Mouse (Mus musculus): ENCODE measurements around the gene Immp2l. TPM values are rescaled to one million over a fixed set of nuclear protein-coding genes. Genes with fewer than 3 reads are reported as not detected.
A peak's percentile ranks its signal among the peaks of the same experiment; 100 is the strongest.

Gene Immp2l
- total and polyA plus RNA-seq, 3 experiments: 0.50 to 31.4 (median 7.9) TPM

GRCm38 (mm10) chr12:41510588-41510987 is 486.7 kb downstream of the Immp2l start:
- DNase-seq (ENCODE audit: low spot score) (no peak), ATAC-seq (ENCODE audit: extremely low read depth, insufficient number of reproducible peaks, low FRiP score, poor library complexity, severe bottlenecking) (no peak)
- Histone ChIP-seq H3K9me3 (replicated peaks) (no peaks in the 10 kb centered on the region), H3K4me3 (ENCODE audit: low read depth, low read length) (no peak overlapping the region), H3K4me1 (ENCODE audit: insufficient read depth, low read depth, low read length) (no peaks in the 10 kb centered on the region), H3K36me3 (replicated peaks) (no peaks in the 10 kb centered on the region), H3K27me3 (ENCODE audit: insufficient read depth, low read length) (no peaks in the 10 kb centered on the region)
- TF ChIP-seq CTCF (IDR thresholded peaks at IDR 0.05; ENCODE audit: low read depth, low read length): no peak

- Histone ChIP-seq H3K4me3 (ENCODE audit: low read depth, low read length) (no peak overlapping the region), H3K4me1 (ENCODE audit: insufficient read depth, low read depth, low read length) (no peaks in the 10 kb centered on the region), H3K36me3 (replicated peaks) (no peaks in the 10 kb centered on the region), H3K27me3 (ENCODE audit: insufficient read depth, low read length) (no peaks in the 10 kb centered on the region), H3K9me3 (replicated peaks) (no peaks in the 10 kb centered on the region)
- no peak for TF ChIP-seq GATA1 (IDR thresholded peaks at IDR 0.05; ENCODE audit: borderline replicate concordance, low read length)
- no peak for DNase-seq (ENCODE audit: low spot score)
- no peak for ATAC-seq (ENCODE audit: extremely low read depth, insufficient number of reproducible peaks, low FRiP score, poor library complexity, severe bottlenecking)
Measured at GRCm38 (mm10) chr12:41518897-41519296, 495.0 kb downstream of the Immp2l start.

DNA sequence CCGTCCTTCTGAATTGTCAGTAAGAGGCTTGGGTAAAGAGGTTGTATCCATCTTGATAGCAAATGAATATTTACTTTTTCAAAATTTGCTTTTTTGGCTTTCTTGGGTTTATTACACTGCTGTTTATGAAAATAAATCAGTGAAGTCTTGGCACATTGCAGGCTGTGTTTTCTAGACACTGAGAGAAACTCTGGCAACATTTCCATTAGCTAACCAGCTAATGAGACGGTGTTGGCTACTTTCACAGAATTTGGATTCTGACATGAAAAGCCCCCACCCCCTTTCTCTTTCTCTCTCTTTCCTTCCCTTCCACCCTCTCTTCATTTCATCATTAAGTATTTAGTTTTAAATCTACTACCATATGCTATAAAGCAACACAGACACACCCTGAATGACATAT is 496.4 kb downstream of the Immp2l start:
- Histone ChIP-seq H3K36me3 (replicated peaks) (no peaks in the 10 kb centered on the region), H3K4me1 (ENCODE audit: insufficient read depth, low read depth, low read length) (no peaks in the 10 kb centered on the region), H3K4me3 (ENCODE audit: low read depth, low read length) (no peak overlapping the region), H3K9me3 (replicated peaks) (no peaks in the 10 kb centered on the region), H3K27me3 (ENCODE audit: insufficient read depth, low read length) (no peaks in the 10 kb centered on the region)
- DNase-seq (ENCODE audit: low spot score) (no peak), ATAC-seq (ENCODE audit: extremely low read depth, insufficient number of reproducible peaks, low FRiP score, poor library complexity, severe bottlenecking) (no peak)
- TF ChIP-seq GATA2 (IDR thresholded peaks at IDR 0.05; ENCODE audit: borderline replicate concordance, low read depth, low read length): no peak
- no peak for TF ChIP-seq CTCF (IDR thresholded peaks at IDR 0.05; ENCODE audit: low read depth, low read length)
- no peak for TF ChIP-seq TAL1 (conservative IDR thresholded peaks at IDR 0.05; ENCODE audit: low read depth, low read length)
- TF ChIP-seq POLR2AphosphoS5 (IDR thresholded peaks at IDR 0.05; ENCODE audit: insufficient replicate concordance, low read depth, low read length): no peak
- TF ChIP-seq GATA1 (IDR thresholded peaks at IDR 0.05; ENCODE audit: borderline replicate concordance, low read length): no peak

GRCm38 (mm10) chr12:41521671-41522070 is 497.8 kb downstream of the Immp2l start:
- ATAC-seq (ENCODE audit: extremely low read depth, insufficient number of reproducible peaks, low FRiP score, poor library complexity, severe bottlenecking) (no peak), DNase-seq (ENCODE audit: low spot score) (no peak)
- Histone ChIP-seq H3K27me3 (ENCODE audit: insufficient read depth, low read length) (no peaks in the 10 kb centered on the region), H3K4me3 (ENCODE audit: low read depth, low read length) (no peak overlapping the region), H3K36me3 (replicated peaks) (no peaks in the 10 kb centered on the region), H3K4me1 (ENCODE audit: insufficient read depth, low read depth, low read length) (no peaks in the 10 kb centered on the region), H3K9me3 (replicated peaks) (no peaks in the 10 kb centered on the region)
- no peak for TF ChIP-seq POLR2AphosphoS5 (IDR thresholded peaks at IDR 0.05; ENCODE audit: insufficient replicate concordance, low read depth, low read length)
- no peak for TF ChIP-seq GATA1 (IDR thresholded peaks at IDR 0.05; ENCODE audit: borderline replicate concordance, low read length)
- TF ChIP-seq GATA2 (IDR thresholded peaks at IDR 0.05; ENCODE audit: borderline replicate concordance, low read depth, low read length): no peak
- TF ChIP-seq CTCF (IDR thresholded peaks at IDR 0.05; ENCODE audit: low read depth, low read length): no peak
- no peak for TF ChIP-seq TAL1 (conservative IDR thresholded peaks at IDR 0.05; ENCODE audit: low read depth, low read length)

- H3K4me3 ChIP-seq (ENCODE audit: low read depth, low read length): no peak overlapping the region
- H3K4me1 ChIP-seq (ENCODE audit: insufficient read depth, low read depth, low read length): no peaks in the 10 kb centered on the region; the same call in 1 of the 2 replicates
- ATAC-seq (ENCODE audit: extremely low read depth, insufficient number of reproducible peaks, low FRiP score, poor library complexity, severe bottlenecking) (0 out of 2 replicates have a peak, but pooled peaks have one; percentile 17), DNase-seq (ENCODE audit: low spot score) (no peak)
- no peaks in the 10 kb centered on the region for H3K27me3 ChIP-seq (ENCODE audit: insufficient read depth, low read length)
- H3K9me3 ChIP-seq (replicated peaks): no peaks in the 10 kb centered on the region
- TF ChIP-seq GATA1 (IDR thresholded peaks at IDR 0.05; ENCODE audit: borderline replicate concordance, low read length): no peak
- TF ChIP-seq CTCF (IDR thresholded peaks at IDR 0.05; ENCODE audit: low read depth, low read length): no peak
- no peak for TF ChIP-seq TAL1 (conservative IDR thresholded peaks at IDR 0.05; ENCODE audit: low read depth, low read length)
- TF ChIP-seq GATA2 (IDR thresholded peaks at IDR 0.05; ENCODE audit: borderline replicate concordance, low read depth, low read length): no peak
- TF ChIP-seq POLR2AphosphoS5 (IDR thresholded peaks at IDR 0.05; ENCODE audit: insufficient replicate concordance, low read depth, low read length): no peak
- H3K36me3 ChIP-seq (replicated peaks): no peaks in the 10 kb centered on the region
Measured at GRCm38 (mm10) chr12:41526688-41527087, 502.8 kb downstream of the Immp2l start.

DNA sequence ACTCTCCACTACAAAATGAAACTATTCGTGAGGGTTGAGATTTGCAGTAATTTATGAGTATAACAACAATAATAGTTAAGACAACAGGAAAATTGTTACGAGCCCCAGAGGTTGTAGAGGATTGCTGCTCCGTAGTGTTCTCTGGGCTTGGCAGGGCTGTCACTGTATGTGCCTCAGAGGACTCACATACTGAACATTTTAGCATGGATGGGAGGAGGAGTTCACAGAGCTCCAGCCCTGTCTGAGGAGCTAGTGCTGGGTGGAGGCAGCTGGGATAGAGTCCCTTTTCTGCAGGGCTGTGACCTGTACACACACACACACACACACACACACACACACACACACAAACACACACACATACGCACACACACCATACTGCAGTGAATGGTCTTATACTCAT is 504.5 kb downstream of the Immp2l start:
- H3K4me3 ChIP-seq (ENCODE audit: low read depth, low read length): no peak overlapping the region
- H3K4me1 ChIP-seq (ENCODE audit: insufficient read depth, low read depth, low read length): no peaks in the 10 kb centered on the region; the same call in 1 of the 2 replicates
- H3K9me3 ChIP-seq (replicated peaks): no peaks in the 10 kb centered on the region
- H3K36me3 ChIP-seq (replicated peaks): no peaks in the 10 kb centered on the region
- ATAC-seq (ENCODE audit: extremely low read depth, insufficient number of reproducible peaks, low FRiP score, poor library complexity, severe bottlenecking): no peak
- TF ChIP-seq CTCF (IDR thresholded peaks at IDR 0.05; ENCODE audit: low read depth, low read length) (no peak), POLR2AphosphoS5 (IDR thresholded peaks at IDR 0.05; ENCODE audit: insufficient replicate concordance, low read depth, low read length) (no peak), TAL1 (conservative IDR thresholded peaks at IDR 0.05; ENCODE audit: low read depth, low read length) (no peak), GATA2 (IDR thresholded peaks at IDR 0.05; ENCODE audit: borderline replicate concordance, low read depth, low read length) (no peak), GATA1 (IDR thresholded peaks at IDR 0.05; ENCODE audit: borderline replicate concordance, low read length) (no peak)
- no peak for DNase-seq (ENCODE audit: low spot score)
- H3K27me3 ChIP-seq (ENCODE audit: insufficient read depth, low read length): no peaks in the 10 kb centered on the region

GRCm38 (mm10) chr12:41539989-41540388 is 516.1 kb downstream of the Immp2l start:
- H3K27me3 ChIP-seq (ENCODE audit: insufficient read depth, low read length): no peaks in the 10 kb centered on the region
- TF ChIP-seq TAL1 (conservative IDR thresholded peaks at IDR 0.05; ENCODE audit: low read depth, low read length) (no peak), CTCF (IDR thresholded peaks at IDR 0.05; ENCODE audit: low read depth, low read length) (no peak), POLR2AphosphoS5 (IDR thresholded peaks at IDR 0.05; ENCODE audit: insufficient replicate concordance, low read depth, low read length) (no peak), GATA1 (IDR thresholded peaks at IDR 0.05; ENCODE audit: borderline replicate concordance, low read length) (no peak), GATA2 (IDR thresholded peaks at IDR 0.05; ENCODE audit: borderline replicate concordance, low read depth, low read length) (no peak)
- no peaks in the 10 kb centered on the region for H3K36me3 ChIP-seq (replicated peaks)
- no peak for ATAC-seq (ENCODE audit: extremely low read depth, insufficient number of reproducible peaks, low FRiP score, poor library complexity, severe bottlenecking)
- H3K4me3 ChIP-seq (ENCODE audit: low read depth, low read length): no peak overlapping the region
- H3K4me1 ChIP-seq (ENCODE audit: insufficient read depth, low read depth, low read length): no peaks in the 10 kb centered on the region
- no peak for DNase-seq (ENCODE audit: low spot score)
- no peaks in the 10 kb centered on the region for H3K9me3 ChIP-seq (replicated peaks)
